Mouse (Mus musculus): ENCODE measurements around the gene Ptprn. TPM values are rescaled to one million over a fixed set of nuclear protein-coding genes. Genes with fewer than 3 reads are reported as not detected.
A peak's percentile ranks its signal among the peaks of the same experiment; 100 is the strongest.

Ptprn gene
- polyA plus RNA-seq, 1 experiment = 15.3 TPM

DNA sequence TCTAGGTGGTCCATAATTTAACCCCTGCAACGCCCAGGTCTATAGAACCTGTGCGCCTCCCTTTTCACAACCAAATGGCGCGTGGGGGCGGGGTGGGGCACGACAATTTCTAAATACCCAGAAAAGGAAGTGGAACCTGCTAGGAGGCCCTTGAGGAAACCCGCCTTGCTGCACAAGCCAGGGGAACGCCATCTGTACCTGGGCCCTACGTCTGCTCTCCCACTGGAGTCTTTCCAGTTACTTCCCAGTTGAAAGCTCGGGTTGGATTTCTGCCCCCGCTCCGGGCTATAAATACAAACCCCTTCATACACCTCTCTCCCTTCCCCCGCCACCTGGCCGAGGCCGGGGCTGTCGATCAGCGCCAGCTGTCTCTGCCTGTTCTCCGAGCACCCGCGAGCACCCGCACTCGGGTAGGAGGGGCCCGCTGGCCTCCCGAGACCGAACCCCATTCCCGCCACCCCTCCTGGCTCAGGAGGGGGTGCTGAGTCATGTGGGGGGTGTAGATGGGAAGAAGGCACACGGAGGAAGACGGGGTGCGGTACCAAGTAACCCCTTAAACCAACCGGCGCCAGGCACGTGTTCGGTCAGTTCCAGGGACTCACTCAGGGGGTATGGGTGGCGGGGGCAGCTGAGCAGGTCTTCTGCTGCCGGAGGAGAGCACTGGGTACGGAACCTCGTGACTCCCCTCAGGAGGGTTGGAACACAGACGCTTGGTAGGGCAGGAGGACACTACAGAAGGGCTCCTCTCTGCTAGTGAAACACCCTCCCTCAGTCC is 45.9 kb downstream of the Ptprn start:
- TF ChIP-seq FOSL1 (IDR thresholded peaks at IDR 0.05; ENCODE audit: insufficient read depth, low read length, poor library complexity, severe bottlenecking) (no peak), MAX (IDR thresholded peaks at IDR 0.05) (peak; percentile 24), MYOD1 (IDR thresholded peaks at IDR 0.05; ENCODE audit: control insufficient read depth, insufficient read length, low read depth) (peak; percentile 68)
- H3ac ChIP-seq (ENCODE audit: control insufficient read depth, insufficient read length, low read depth) = peak overlapping the region; percentile 71
- no peaks in the 10 kb centered on the region for H3K27me3 ChIP-seq (ENCODE audit: control insufficient read depth, insufficient read depth, insufficient read length)

DNA sequence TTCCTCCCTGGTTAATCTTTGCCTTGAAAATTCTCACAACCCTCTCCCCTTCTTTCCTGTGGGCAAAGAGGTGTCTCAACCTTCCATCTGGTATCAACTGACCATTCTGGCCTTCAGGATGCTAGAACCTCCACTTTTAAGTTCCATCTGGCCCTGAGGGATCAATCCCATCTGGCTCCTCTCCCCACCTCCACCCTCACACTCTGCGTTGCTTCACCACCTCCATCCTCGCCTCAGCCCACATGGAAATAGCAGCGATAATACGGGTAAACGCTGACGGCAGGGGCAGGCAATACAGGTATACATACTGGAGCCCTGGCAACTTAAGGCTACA is 46.4 kb downstream of the Ptprn start:
- Histone ChIP-seq H3K79me2 (ENCODE audit: control insufficient read depth, insufficient read depth) (peaks cover 64% of the 10 kb centered on the region), H3K36me3 (ENCODE audit: control insufficient read depth, insufficient read depth) (peaks cover 44% of the 10 kb centered on the region), H3K4me3 (ENCODE audit: insufficient read depth, poor library complexity, severe bottlenecking) (peak overlapping the region; percentile 91), H3K27me3 (ENCODE audit: control insufficient read depth, insufficient read depth, insufficient read length) (no peaks in the 10 kb centered on the region), H3K79me3 (ENCODE audit: low read depth) (peaks cover 38% of the 10 kb centered on the region), H3ac (ENCODE audit: control insufficient read depth, insufficient read length, low read depth) (peak overlapping the region; percentile 2)
- TF ChIP-seq CEBPB (IDR thresholded peaks at IDR 0.05; ENCODE audit: low read depth) (no peak), MAX (IDR thresholded peaks at IDR 0.05) (no peak), MYOG (IDR thresholded peaks at IDR 0.05; ENCODE audit: control insufficient read depth, extremely low read depth, insufficient read length) (no peak), CTCF (IDR thresholded peaks at IDR 0.05; ENCODE audit: control insufficient read depth, insufficient read depth, insufficient read length) (no peak), FOSL1 (IDR thresholded peaks at IDR 0.05; ENCODE audit: insufficient read depth, low read length, poor library complexity, severe bottlenecking) (no peak), MYOD1 (IDR thresholded peaks at IDR 0.05; ENCODE audit: control insufficient read depth, insufficient read length, low read depth) (no peak), USF1 (IDR thresholded peaks at IDR 0.05; ENCODE audit: low read depth) (no peak)

More for the DNA sequence above, 45.9 kb downstream of the Ptprn start:
- Histone ChIP-seq H3K36me3 (ENCODE audit: control insufficient read depth, insufficient read depth) (peaks cover 38% of the 10 kb centered on the region), H3K79me3 (ENCODE audit: low read depth) (peaks cover 33% of the 10 kb centered on the region), H3K79me2 (ENCODE audit: control insufficient read depth, insufficient read depth) (peaks cover 58% of the 10 kb centered on the region), H3K4me3 (ENCODE audit: insufficient read depth, poor library complexity, severe bottlenecking) (peak overlapping the region; percentile 91)

DNA sequence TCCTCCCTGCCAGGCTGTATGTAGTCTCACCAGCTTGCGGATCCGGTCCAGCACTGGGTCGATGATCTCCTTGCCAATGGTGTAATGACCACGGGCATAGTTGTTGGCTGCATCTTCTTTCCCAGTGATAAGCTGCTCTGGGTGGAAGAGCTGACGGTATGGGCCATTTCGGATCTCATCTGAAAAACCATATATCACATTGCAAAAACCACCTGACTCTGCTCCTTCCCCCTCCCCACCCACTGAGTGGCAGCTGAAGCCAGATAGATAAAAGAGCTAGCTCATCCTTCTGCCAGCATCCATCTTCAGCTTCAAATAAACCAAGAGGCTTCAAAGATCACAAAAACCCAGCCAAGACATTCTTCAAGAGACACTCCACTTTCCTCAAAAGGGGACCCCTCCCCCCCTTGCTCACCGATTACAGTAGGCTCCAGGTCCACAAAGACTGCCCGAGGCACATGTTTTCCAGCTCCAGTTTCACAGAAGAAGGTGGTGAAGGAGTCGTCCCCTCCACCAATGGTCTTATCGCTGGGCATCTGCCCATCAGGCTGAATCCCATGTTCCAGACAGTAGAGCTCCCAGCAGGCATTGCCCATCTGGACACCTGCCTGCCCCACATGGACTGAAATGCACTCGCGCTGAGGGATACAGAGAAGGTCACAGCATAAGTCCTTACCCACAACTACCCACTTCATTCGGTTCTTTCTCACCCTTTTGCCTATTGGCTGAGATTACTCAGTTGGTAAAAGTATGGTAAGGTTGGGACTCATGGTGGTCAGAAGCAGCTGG is 47.3 kb downstream of the Ptprn start:
- Histone ChIP-seq H3K79me3 (ENCODE audit: low read depth) (peaks cover 43% of the 10 kb centered on the region), H3K79me2 (ENCODE audit: control insufficient read depth, insufficient read depth) (peaks cover 72% of the 10 kb centered on the region), H3K36me3 (ENCODE audit: control insufficient read depth, insufficient read depth) (peaks cover 52% of the 10 kb centered on the region), H3K4me3 (ENCODE audit: insufficient read depth, poor library complexity, severe bottlenecking) (no peak overlapping the region), H3K27me3 (ENCODE audit: control insufficient read depth, insufficient read depth, insufficient read length) (no peaks in the 10 kb centered on the region), H3ac (ENCODE audit: control insufficient read depth, insufficient read length, low read depth) (no peak overlapping the region)
- no peak for TF ChIP-seq MYOD1 (IDR thresholded peaks at IDR 0.05; ENCODE audit: control insufficient read depth, insufficient read length, low read depth)
- no peak for TF ChIP-seq MYOG (IDR thresholded peaks at IDR 0.05; ENCODE audit: control insufficient read depth, extremely low read depth, insufficient read length)
- no peak for TF ChIP-seq USF1 (IDR thresholded peaks at IDR 0.05; ENCODE audit: low read depth)

DNA sequence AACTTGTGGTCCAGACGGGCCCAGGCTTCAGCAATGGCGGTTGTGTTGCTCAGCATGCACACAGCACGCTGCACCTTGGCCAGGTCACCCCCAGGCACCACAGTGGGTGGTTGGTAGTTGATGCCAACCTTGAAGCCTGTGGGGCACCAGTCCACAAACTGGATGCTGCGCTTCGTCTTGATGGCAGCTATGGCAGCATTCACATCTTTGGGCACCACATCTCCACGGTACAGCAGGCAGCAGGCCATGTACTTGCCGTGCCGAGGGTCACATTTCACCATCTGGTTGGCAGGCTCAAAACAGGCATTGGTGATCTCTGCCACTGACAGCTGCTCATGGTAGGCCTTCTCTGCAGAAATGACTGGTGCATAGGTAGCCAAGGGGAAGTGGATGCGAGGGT is 48.5 kb downstream of the Ptprn start:
- Histone ChIP-seq H3K4me3 (ENCODE audit: insufficient read depth, poor library complexity, severe bottlenecking) (no peak overlapping the region), H3K27me3 (ENCODE audit: control insufficient read depth, insufficient read depth, insufficient read length) (no peaks in the 10 kb centered on the region), H3K79me3 (ENCODE audit: low read depth) (peaks cover 54% of the 10 kb centered on the region), H3ac (ENCODE audit: control insufficient read depth, insufficient read length, low read depth) (no peak overlapping the region), H3K79me2 (ENCODE audit: control insufficient read depth, insufficient read depth) (peaks cover 84% of the 10 kb centered on the region), H3K36me3 (ENCODE audit: control insufficient read depth, insufficient read depth) (peaks cover 56% of the 10 kb centered on the region)
- TF ChIP-seq CTCF (IDR thresholded peaks at IDR 0.05; ENCODE audit: control insufficient read depth, insufficient read depth, insufficient read length) = no peak
- no peak for TF ChIP-seq MAX (IDR thresholded peaks at IDR 0.05)
- no peak for TF ChIP-seq USF1 (IDR thresholded peaks at IDR 0.05; ENCODE audit: low read depth)
- no peak for TF ChIP-seq MYOG (IDR thresholded peaks at IDR 0.05; ENCODE audit: control insufficient read depth, extremely low read depth, insufficient read length)
- no peak for TF ChIP-seq CEBPB (IDR thresholded peaks at IDR 0.05; ENCODE audit: low read depth)
- TF ChIP-seq FOSL1 (IDR thresholded peaks at IDR 0.05; ENCODE audit: insufficient read depth, low read length, poor library complexity, severe bottlenecking) = no peak

DNA sequence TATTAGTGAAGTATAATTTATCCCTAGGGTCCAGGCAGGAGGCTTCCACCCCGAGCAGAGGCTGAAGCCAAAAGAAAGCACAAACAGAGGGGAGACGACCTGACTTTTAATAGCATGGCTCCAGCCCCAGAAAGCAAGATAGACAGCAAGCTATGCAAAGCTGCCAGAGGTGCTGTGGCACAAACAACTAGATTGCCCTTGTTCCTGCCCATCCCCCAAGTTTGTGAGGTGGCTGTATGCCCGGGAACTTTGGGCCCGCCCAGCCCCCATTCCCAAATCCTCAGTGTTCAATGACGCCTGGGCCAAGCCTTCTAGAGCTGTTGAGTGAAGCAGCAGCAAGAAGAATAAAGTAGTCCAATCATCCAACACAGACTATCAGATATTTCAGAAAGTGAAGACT is 49.4 kb downstream of the Ptprn start:
- TF ChIP-seq FOSL1 (IDR thresholded peaks at IDR 0.05; ENCODE audit: insufficient read depth, low read length, poor library complexity, severe bottlenecking) (no peak), CTCF (IDR thresholded peaks at IDR 0.05; ENCODE audit: control insufficient read depth, insufficient read depth, insufficient read length) (no peak), MYOD1 (IDR thresholded peaks at IDR 0.05; ENCODE audit: control insufficient read depth, insufficient read length, low read depth) (no peak), CEBPB (IDR thresholded peaks at IDR 0.05; ENCODE audit: low read depth) (no peak), MYOG (IDR thresholded peaks at IDR 0.05; ENCODE audit: control insufficient read depth, extremely low read depth, insufficient read length) (no peak), USF1 (IDR thresholded peaks at IDR 0.05; ENCODE audit: low read depth) (no peak), MAX (IDR thresholded peaks at IDR 0.05) (no peak)
- peaks cover 56% of the 10 kb centered on the region for H3K36me3 ChIP-seq (ENCODE audit: control insufficient read depth, insufficient read depth)
- H3K79me2 ChIP-seq (ENCODE audit: control insufficient read depth, insufficient read depth) = peaks cover 86% of the 10 kb centered on the region
- no peak overlapping the region for H3ac ChIP-seq (ENCODE audit: control insufficient read depth, insufficient read length, low read depth)
- H3K79me3 ChIP-seq (ENCODE audit: low read depth) = peaks cover 54% of the 10 kb centered on the region
- no peak overlapping the region for H3K4me3 ChIP-seq (ENCODE audit: insufficient read depth, poor library complexity, severe bottlenecking)
- no peaks in the 10 kb centered on the region for H3K27me3 ChIP-seq (ENCODE audit: control insufficient read depth, insufficient read depth, insufficient read length)
